Mouse (Mus musculus) thymus, adult 2 months (tissue): ENCODE results near the gene Dctpp1. TPM values are rescaled to one million over a fixed set of nuclear protein-coding genes. Genes with fewer than 3 reads are reported as not detected.
A peak's percentile ranks its signal among the peaks of the same experiment; 100 is the strongest.

Source experiments
- DNase-seq: peaks from one replicate; pipeline ENCODE4 v3.0.0; 2021
- H3K27ac ChIP-seq: fragments of 200-500 bp; 2 replicates; pipeline ENCODE4 v1.5.1; 2012; ENCODE audit warnings: low read length, control low read depth; ENCODE audit not compliant: control insufficient read depth, insufficient read depth
- H3K27me3 ChIP-seq: fragments of 200-500 bp; 2 replicates; pipeline ENCODE4 v1.6.1; 2012; ENCODE audit warnings: mild to moderate bottlenecking, low read length, moderate library complexity, mixed read lengths; ENCODE audit not compliant: control insufficient read depth, insufficient read depth
- H3K36me3 ChIP-seq: fragments of 200-500 bp; 2 replicates; pipeline ENCODE4 v1.6.1; 2012; ENCODE audit warnings: mild to moderate bottlenecking, low read length, moderate library complexity; ENCODE audit not compliant: control insufficient read depth, insufficient read depth
- H3K4me1 ChIP-seq: fragments of 200-500 bp; replicated peaks from 2 replicates; pipeline ENCODE4 v1.6.1; 2012; ENCODE audit warnings: low read length; ENCODE audit not compliant: control insufficient read depth, insufficient read depth
- H3K4me3 ChIP-seq: fragments of 200-500 bp; 2 replicates; pipeline ENCODE4 v1.5.1; 2012; ENCODE audit warnings: mild to moderate bottlenecking, low read length, control low read depth, moderate library complexity; ENCODE audit not compliant: control insufficient read depth, insufficient read depth
- CTCF ChIP-seq: fragments of 200-500 bp; IDR thresholded peaks from 2 replicates; pipeline ENCODE4 v1.5.1; 2012; ENCODE audit warnings: mild to moderate bottlenecking, control low read depth, low read length, moderate library complexity, borderline replicate concordance; ENCODE audit not compliant: control insufficient read depth, poor library complexity, insufficient read depth; ENCODE audit errors: extremely low read depth
- POLR2A ChIP-seq: fragments of 200-500 bp; IDR thresholded peaks from 2 replicates; pipeline ENCODE4 v1.6.1; 2012; ENCODE audit warnings: mild to moderate bottlenecking, low read length, control low read depth, moderate library complexity; ENCODE audit not compliant: control insufficient read depth, poor library complexity, insufficient read depth; ENCODE audit errors: extremely low read depth
- WGBS: fragments of 180-500 bp; shearing (Covaris S2); methylation state at CpG from one replicate; pipeline ENCODE4 v1.1.7; 2018; 5-methylcytosine and 5-hydroxymethylcytosine counted together
- polyA plus RNA-seq: library from polyadenylated mRNA; depleted of rRNA; stranded (reverse); fragments of >200 nt; gene quantifications from 2 replicates; pipeline ENCODE4 v1.2.3, GENCODE M21; 2012

Dctpp1 gene
- polyA plus RNA-seq, 1 experiment: 122 TPM

DNA sequence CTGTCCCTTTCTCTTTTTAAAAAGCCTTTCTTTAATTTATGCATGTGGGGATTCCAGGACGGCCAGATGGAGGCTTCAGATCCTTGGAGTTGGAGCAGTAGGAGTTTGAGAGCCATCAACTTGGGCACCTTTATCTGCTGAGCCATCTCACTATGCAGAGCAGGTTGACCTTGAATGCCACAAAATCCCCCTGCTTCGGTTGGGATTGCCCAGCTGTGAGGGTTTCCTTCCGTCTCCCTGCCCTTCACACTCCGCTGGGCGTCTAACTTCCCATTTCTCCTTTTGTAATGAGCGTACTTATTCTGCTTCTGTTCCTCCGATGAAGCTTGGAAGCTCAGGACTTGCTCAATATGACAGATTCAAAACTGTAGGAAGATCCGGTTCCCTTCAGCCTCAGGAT lies 29.6 kb upstream of the Dctpp1 start:
- no peak for TF ChIP-seq POLR2A
- no peak for TF ChIP-seq CTCF
- Histone ChIP-seq H3K4me1 (peaks cover 47% of the 10 kb centered on the region), H3K4me3 (no peak overlapping the region), H3K36me3 (no peaks in the 10 kb centered on the region), H3K27ac (no peak overlapping the region), H3K27me3 (no peaks in the 10 kb centered on the region)
- no peak for DNase-seq
- 47% methylated on average over 8 of the region's 8 CpGs for WGBS

DNA sequence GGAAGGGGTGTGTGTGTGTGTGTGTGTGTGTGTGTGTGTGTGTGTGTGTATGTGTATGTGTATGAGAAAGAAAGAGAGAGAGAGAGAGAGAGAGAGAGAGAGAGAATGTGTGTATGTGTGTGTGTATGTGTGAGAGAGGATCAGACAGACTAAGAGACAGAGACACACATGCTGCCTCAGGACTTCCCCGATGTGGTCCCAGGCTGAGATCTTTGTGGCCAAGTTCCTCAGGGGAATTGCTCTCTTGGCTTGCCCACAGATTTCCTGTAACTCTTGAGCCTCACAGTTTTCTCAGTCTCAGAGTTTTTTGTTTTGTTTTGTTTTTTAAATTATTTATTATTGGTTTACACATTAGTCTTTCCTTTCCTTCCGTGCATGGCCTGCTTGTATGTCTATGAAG lies 28.8 kb upstream of the Dctpp1 start:
- Histone ChIP-seq H3K36me3 (no peaks in the 10 kb centered on the region), H3K4me1 (peaks cover 52% of the 10 kb centered on the region), H3K27me3 (no peaks in the 10 kb centered on the region), H3K27ac (no peak overlapping the region), H3K4me3 (no peak overlapping the region)
- no peak for DNase-seq
- no peak for TF ChIP-seq CTCF
- 28% methylated on average over 2 of the region's 2 CpGs for WGBS

DNA sequence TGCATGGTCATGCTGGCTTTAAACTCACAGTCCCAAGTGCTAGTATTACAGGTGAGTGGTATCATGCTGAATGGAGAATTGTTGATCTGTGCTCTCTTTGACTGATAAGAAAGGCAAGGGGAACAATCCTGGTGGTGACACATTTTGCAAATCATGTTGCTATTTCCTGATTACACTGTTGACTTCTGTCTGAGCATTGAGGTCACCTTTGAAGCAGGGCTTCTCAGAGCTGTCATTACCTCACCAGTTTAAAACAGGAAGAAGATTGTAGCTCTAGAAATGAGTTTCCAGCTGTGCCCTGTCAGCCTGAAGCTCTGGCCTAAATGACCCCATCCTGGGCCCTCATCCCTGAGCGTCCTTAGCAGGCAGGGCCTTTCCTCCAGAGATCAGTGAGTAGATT lies 27.4 kb upstream of the Dctpp1 start:
- no peak overlapping the region for H3K4me3 ChIP-seq
- no peaks in the 10 kb centered on the region for H3K27me3 ChIP-seq
- no peak for DNase-seq
- peaks cover 58% of the 10 kb centered on the region for H3K4me1 ChIP-seq
- H3K27ac ChIP-seq: peak overlapping the region; percentile 85
- no peaks in the 10 kb centered on the region for H3K36me3 ChIP-seq
- WGBS: 60% methylated on average over 1 of the region's 1 CpGs
- no peak for TF ChIP-seq CTCF
- TF ChIP-seq POLR2A: no peak

DNA sequence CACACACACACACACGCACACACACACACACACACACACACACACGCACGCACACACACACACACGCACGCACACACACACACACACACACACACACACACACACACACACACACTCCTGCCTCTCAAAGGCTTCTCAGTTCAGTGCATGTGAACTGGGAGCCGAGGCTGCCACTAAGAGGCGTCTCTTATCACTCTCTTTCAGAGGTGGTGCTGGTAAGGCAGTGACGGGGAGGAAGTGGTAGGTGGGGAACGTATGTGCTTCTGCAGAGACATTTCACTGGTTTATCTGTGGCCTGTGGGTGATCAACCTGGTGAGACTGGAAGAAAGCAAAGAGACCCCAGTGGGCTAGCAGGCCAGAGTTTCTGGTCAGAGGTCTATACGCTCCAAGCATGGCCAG lies 24.6 kb upstream of the Dctpp1 start:
- TF ChIP-seq CTCF: no peak
- no peak for TF ChIP-seq POLR2A
- DNase-seq: peak; percentile 54
- peak overlapping the region; percentile 96 for H3K27ac ChIP-seq
- H3K27me3 ChIP-seq: no peaks in the 10 kb centered on the region
- whole genome bisulfite sequencing: 25% methylated on average over 7 of the region's 10 CpGs
- H3K4me3 ChIP-seq: no peak overlapping the region
- peaks cover 65% of the 10 kb centered on the region for H3K4me1 ChIP-seq
- no peaks in the 10 kb centered on the region for H3K36me3 ChIP-seq

DNA sequence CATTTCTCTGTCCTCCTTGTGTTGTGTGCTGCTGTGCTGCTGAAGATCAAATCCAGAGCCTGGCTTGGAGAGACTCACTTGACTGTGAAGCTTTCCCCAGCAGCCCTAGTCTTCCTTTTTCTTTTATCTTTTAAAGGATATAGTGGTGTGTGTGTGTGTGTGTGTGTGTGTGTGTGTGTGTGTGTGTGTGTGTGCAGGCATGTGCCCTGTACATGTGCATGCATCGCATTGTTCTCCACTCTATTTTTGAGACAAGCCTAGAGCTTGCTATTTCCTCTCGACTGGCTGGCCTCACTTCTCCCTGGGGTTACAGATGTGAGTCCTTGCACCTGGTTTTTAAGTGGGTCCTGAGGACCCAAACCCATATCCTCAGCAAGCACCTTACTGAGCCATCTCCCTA lies 21.7 kb upstream of the Dctpp1 start:
- Histone ChIP-seq H3K4me1 (peaks cover 64% of the 10 kb centered on the region), H3K27ac (peak overlapping the region; percentile 97), H3K27me3 (no peaks in the 10 kb centered on the region), H3K36me3 (no peaks in the 10 kb centered on the region), H3K4me3 (no peak overlapping the region)
- peak; percentile 53 for DNase-seq
- WGBS: 5% methylated on average over 2 of the region's 2 CpGs
- TF ChIP-seq CTCF (no peak), POLR2A (no peak)

DNA sequence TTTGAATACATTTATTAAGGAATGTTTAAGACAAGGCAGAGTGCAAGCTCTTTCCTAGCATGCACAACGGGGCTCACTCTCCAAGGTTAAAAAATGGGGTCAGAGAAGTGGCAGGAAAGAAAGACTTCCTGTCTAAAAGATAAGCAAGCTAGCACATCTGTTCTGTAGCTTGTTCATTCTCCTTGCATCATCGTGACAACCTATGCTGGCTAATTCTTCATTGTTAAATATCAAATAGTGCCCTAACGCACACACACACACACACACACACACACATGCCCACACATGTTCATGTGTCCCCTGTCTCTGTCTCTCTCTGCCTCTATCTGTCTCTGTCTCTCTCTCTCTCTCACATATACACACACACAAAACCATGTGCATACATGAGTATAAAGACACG lies 20.6 kb upstream of the Dctpp1 start:
- no peak for DNase-seq

DNA sequence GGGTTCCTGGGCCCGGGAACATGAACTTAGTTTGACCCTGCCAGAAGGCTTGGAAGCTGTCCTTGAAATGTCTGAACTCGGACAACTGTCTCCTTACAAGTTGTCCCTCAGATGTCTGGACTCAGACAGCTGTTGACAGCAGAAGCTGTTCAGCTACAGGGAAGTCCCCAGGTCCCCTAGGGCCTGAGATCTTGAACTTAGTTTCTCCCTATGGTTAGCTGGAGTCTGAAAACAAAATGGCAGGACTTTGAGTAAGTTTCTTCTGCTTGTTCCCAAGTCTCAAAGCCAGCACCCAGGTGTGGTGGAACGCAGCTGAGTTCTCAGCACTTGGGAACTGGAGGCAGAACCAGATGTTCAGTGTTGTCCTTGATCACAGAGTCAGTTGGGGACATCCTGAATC lies 19.6 kb upstream of the Dctpp1 start:
- Histone ChIP-seq H3K27ac (peak overlapping the region; percentile 93), H3K27me3 (no peaks in the 10 kb centered on the region), H3K4me1 (peaks cover 55% of the 10 kb centered on the region), H3K4me3 (no peak overlapping the region), H3K36me3 (no peaks in the 10 kb centered on the region)
- DNase-seq: no peak
- 61% methylated on average over 3 of the region's 3 CpGs for WGBS
- TF ChIP-seq POLR2A: no peak
- TF ChIP-seq CTCF: no peak

More for the DNA sequence above, 20.6 kb upstream of the Dctpp1 start:
- TF ChIP-seq POLR2A: no peak
- no peak for TF ChIP-seq CTCF
- Histone ChIP-seq H3K36me3 (no peaks in the 10 kb centered on the region), H3K27ac (peak overlapping the region; percentile 93), H3K4me3 (no peak overlapping the region), H3K4me1 (peaks cover 61% of the 10 kb centered on the region), H3K27me3 (no peaks in the 10 kb centered on the region)
- WGBS: 6% methylated on average over 4 of the region's 4 CpGs
